Mouse (Mus musculus) heart, embryonic 16.5 days (tissue): ENCODE measurements around the gene Pcnx. TPM values are rescaled to one million over a fixed set of nuclear protein-coding genes. Genes with fewer than 3 reads are reported as not detected.

Experiments used
- ATAC-seq: fragments of 200-750 bp; cut with Nextera tagmentation; replicated peaks from 2 replicates; pipeline ENCODE4 v1.8.0; 2017; ENCODE audit warnings: moderate number of reproducible peaks; ENCODE audit not compliant: insufficient read depth, low FRiP score; ENCODE audit errors: extremely low read depth
- H3K27ac ChIP-seq: fragments of 300-500 bp; sonication (generic); 2 replicates; pipeline ENCODE4 v1.5.1; 2014; ENCODE audit warnings: mild to moderate bottlenecking, low read length, control low read depth, moderate library complexity
- H3K27me3 ChIP-seq: fragments of 300-500 bp; sonication (generic); 2 replicates; pipeline ENCODE4 v1.6.1; 2014; ENCODE audit warnings: low read length, mixed read lengths; ENCODE audit not compliant: control insufficient read depth, insufficient read depth
- H3K36me3 ChIP-seq: fragments of 300-500 bp; sonication (generic); 2 replicates; pipeline ENCODE4 v1.6.1; 2014; ENCODE audit not compliant: control insufficient read depth, insufficient read depth
- H3K4me1 ChIP-seq: fragments of 300-500 bp; sonication (generic); 2 replicates; pipeline ENCODE4 v1.6.1; 2014; ENCODE audit warnings: low read length, mixed read lengths; ENCODE audit not compliant: control insufficient read depth, insufficient read depth
- H3K4me2 ChIP-seq: fragments of 300-500 bp; sonication (generic); 2 replicates; pipeline ENCODE4 v1.6.1; 2014; ENCODE audit warnings: low read depth, mild to moderate bottlenecking, control low read depth, low read length
- H3K4me3 ChIP-seq: fragments of 300-500 bp; sonication (generic); 2 replicates; pipeline ENCODE4 v1.5.1; 2014; ENCODE audit warnings: mild to moderate bottlenecking, control low read depth, low read length
- H3K9ac ChIP-seq: fragments of 300-500 bp; sonication (generic); 2 replicates; pipeline ENCODE4 v1.6.1; 2014; ENCODE audit warnings: low read length, control low read depth
- H3K9me3 ChIP-seq: fragments of 300-500 bp; sonication (generic); replicated peaks from 2 replicates; pipeline ENCODE4 v1.6.1; 2016; ENCODE audit warnings: low read length; ENCODE audit not compliant: control insufficient read depth
- WGBS: fragments of 180-500 bp; shearing (Covaris S2); extraction: QIAGEN DNeasy Blood & Tissue Kit; methylation state at CpG from one replicate; pipeline ENCODE4 v1.1.7; 2014; 5-methylcytosine and 5-hydroxymethylcytosine counted together
- polyA plus RNA-seq: library from polyadenylated mRNA; unstranded; fragments of >200 nt; fragmentation: Nextera tagmentation; extraction: Ambion mirVana; gene quantifications from 2 replicates; pipeline ENCODE4 v1.2.1, GENCODE M21; 2015

Gene Pcnx
- polyA plus RNA-seq, 1 experiment from 2014 or later, result 9.3 TPM

DNA sequence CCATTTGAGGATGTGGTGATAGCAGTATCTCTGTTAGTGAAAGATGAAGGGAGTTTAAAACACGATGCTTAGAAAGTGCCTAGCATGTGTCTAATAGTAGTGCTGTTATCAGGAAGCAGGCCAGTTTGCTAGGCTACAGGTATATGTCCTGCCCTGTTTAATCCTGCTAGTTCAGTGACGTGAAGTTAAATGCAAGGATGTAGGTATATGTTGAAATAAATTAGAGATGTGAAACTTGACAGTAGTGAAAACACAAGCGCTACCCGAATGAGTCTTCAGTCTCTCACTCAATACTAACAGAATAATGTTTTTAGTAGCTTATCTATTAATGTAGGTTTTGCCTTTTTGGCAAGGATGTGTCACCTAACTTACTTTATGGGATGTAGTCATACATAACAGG is 62.0 kb downstream of the Pcnx start:
- Histone ChIP-seq H3K4me1 (peaks cover 5% of the 10 kb centered on the region), H3K9ac (no peak overlapping the region), H3K27me3 (no peaks in the 10 kb centered on the region), H3K27ac (no peak overlapping the region), H3K4me2 (no peak overlapping the region), H3K4me3 (no peak overlapping the region), H3K36me3 (peaks cover 20% of the 10 kb centered on the region), H3K9me3 (no peaks in the 10 kb centered on the region)
- 69% methylated on average over 4 of the region's 4 CpGs for WGBS
- no peak for ATAC-seq

- Histone ChIP-seq H3K9me3 (no peaks in the 10 kb centered on the region), H3K36me3 (peaks cover 16% of the 10 kb centered on the region; the same call in 1 of the 2 replicates), H3K27ac (no peak overlapping the region), H3K9ac (no peak overlapping the region), H3K4me1 (peaks cover 8% of the 10 kb centered on the region), H3K4me2 (no peak overlapping the region), H3K27me3 (no peaks in the 10 kb centered on the region), H3K4me3 (no peak overlapping the region)
- peak; percentile 32; the same call in 1 of the 2 replicates for ATAC-seq
- 40% methylated on average over 3 of the region's 3 CpGs for WGBS
These were observed 63.0 kb downstream of the Pcnx start for GRCm38 (mm10) chr12:81922838-81923237.

DNA sequence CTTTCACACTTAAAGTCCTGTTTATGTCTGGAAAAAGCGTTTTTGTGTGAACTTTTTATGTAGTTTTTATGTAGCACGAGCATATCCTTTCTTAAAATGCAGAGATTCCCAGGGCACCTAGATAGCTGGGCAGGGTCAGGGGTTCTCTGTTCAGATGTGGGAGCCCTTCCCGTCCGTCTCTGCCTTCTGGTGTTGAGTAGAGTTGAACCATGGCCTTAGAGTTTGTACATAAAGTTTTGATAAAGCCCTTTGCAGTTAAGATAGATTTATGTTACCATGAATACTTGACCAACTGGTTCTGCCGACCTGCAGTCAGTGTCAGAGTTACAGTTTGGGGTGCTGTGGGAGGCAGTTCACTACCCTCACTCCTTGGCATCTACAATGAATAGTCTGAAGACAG is 67.3 kb downstream of the Pcnx start:
- WGBS, result 79% methylated on average over 5 of the region's 5 CpGs

GRCm38 (mm10) chr12:81927643-81928381 is 68.0 kb downstream of the Pcnx start:
- 67% methylated on average over 19 of the region's 19 CpGs for WGBS
- no peak overlapping the region for H3K9ac ChIP-seq
- no peak overlapping the region for H3K4me2 ChIP-seq
- no peak overlapping the region for H3K27ac ChIP-seq
- no peak overlapping the region for H3K4me3 ChIP-seq
- no peaks in the 10 kb centered on the region for H3K36me3 ChIP-seq
- no peaks in the 10 kb centered on the region for H3K27me3 ChIP-seq
- H3K4me1 ChIP-seq, result peaks cover 8% of the 10 kb centered on the region
- no peak for ATAC-seq
- H3K9me3 ChIP-seq, result no peaks in the 10 kb centered on the region

More for the DNA sequence above, 67.3 kb downstream of the Pcnx start:
- Histone ChIP-seq H3K36me3 (no peaks in the 10 kb centered on the region), H3K27me3 (no peaks in the 10 kb centered on the region), H3K9me3 (no peaks in the 10 kb centered on the region), H3K4me3 (no peak overlapping the region), H3K4me1 (peaks cover 9% of the 10 kb centered on the region), H3K4me2 (no peak overlapping the region), H3K9ac (no peak overlapping the region), H3K27ac (no peak overlapping the region)
- ATAC-seq, result no peak

DNA sequence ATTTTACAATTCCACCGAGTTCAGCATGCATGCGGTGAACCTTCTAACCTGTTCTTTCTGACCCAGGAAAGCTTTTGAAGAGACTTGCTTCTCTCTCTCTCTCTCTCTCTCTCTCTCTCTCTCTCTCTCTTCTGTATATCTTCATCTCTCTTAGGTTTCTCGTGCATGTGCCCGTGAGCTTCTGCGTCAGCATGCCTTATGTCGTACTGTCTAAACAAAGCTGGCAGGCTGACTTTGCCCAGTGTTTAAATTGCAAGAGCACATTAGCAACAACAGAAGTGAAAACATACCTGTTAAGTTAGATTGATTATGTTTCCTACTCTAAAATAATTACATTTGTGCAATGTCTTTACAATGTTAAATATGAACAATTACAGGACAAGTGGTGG is 68.6 kb downstream of the Pcnx start:
- H3K4me3 ChIP-seq, result no peak overlapping the region
- no peaks in the 10 kb centered on the region; the same call in 1 of the 2 replicates for H3K36me3 ChIP-seq
- no peaks in the 10 kb centered on the region for H3K9me3 ChIP-seq
- H3K27me3 ChIP-seq, result no peaks in the 10 kb centered on the region
- ATAC-seq, result no peak
- peaks cover 6% of the 10 kb centered on the region; the same call in 1 of the 2 replicates for H3K4me1 ChIP-seq
- no peak overlapping the region for H3K9ac ChIP-seq
- H3K27ac ChIP-seq, result no peak overlapping the region
- 80% methylated on average over 6 of the region's 6 CpGs for WGBS
- H3K4me2 ChIP-seq, result no peak overlapping the region

- 0 out of 2 replicates have a peak overlapping the region, but pooled peaks have one; percentile 14 for H3K4me2 ChIP-seq
- no peak overlapping the region for H3K9ac ChIP-seq
- H3K27me3 ChIP-seq, result no peaks in the 10 kb centered on the region
- no peaks in the 10 kb centered on the region for H3K9me3 ChIP-seq
- WGBS, result 44% methylated on average over 13 of the region's 13 CpGs
- peaks cover 2% of the 10 kb centered on the region; the same call in 1 of the 2 replicates for H3K36me3 ChIP-seq
- ATAC-seq, result peak; percentile 65; the same call in 1 of the 2 replicates
- no peak overlapping the region for H3K4me3 ChIP-seq
- H3K4me1 ChIP-seq, result peaks cover 8% of the 10 kb centered on the region; the same call in 1 of the 2 replicates
- H3K27ac ChIP-seq, result peak overlapping the region; percentile 41
These were observed 72.2 kb downstream of the Pcnx start for GRCm38 (mm10) chr12:81932015-81932414.

GRCm38 (mm10) chr12:81933430-81933829 is 73.6 kb downstream of the Pcnx start:
- Histone ChIP-seq H3K4me2 (no peak overlapping the region), H3K27ac (no peak overlapping the region), H3K4me3 (no peak overlapping the region), H3K4me1 (peaks cover 6% of the 10 kb centered on the region; the same call in 1 of the 2 replicates), H3K9ac (no peak overlapping the region), H3K9me3 (no peaks in the 10 kb centered on the region), H3K36me3 (peaks cover 2% of the 10 kb centered on the region; the same call in 1 of the 2 replicates), H3K27me3 (no peaks in the 10 kb centered on the region)
- no peak; the same call in 1 of the 2 replicates for ATAC-seq
- 60% methylated on average over 5 of the region's 5 CpGs for WGBS

DNA sequence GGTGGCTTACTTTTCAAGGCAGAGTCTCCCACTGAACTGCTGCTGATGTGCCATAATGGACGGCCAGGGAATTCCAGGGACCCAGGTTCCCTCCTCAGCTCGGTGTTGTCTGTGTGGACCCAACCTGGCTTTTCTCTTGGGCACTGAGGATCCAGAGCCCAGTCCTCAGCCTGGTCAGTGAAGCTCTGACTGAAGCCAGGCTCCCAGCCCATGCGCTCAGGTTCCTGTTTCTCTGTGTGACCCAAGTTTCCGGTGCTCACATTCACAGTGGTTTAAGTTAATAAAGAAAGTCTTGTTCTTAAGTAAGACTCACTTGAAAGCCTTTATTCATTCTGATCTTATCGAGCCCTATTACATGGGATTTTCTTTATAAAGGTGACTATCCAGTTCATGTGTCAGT is 74.7 kb downstream of the Pcnx start:
- no peak for ATAC-seq
- no peaks in the 10 kb centered on the region for H3K9me3 ChIP-seq
- H3K4me1 ChIP-seq, result peaks cover 6% of the 10 kb centered on the region; the same call in 1 of the 2 replicates
- H3K27me3 ChIP-seq, result no peaks in the 10 kb centered on the region
- H3K4me3 ChIP-seq, result no peak overlapping the region
- H3K36me3 ChIP-seq, result peaks cover 2% of the 10 kb centered on the region; the same call in 1 of the 2 replicates
- no peak overlapping the region for H3K4me2 ChIP-seq
- WGBS, result 82% methylated on average over 5 of the region's 5 CpGs
- H3K27ac ChIP-seq, result no peak overlapping the region
- no peak overlapping the region for H3K9ac ChIP-seq

GRCm38 (mm10) chr12:81936066-81936465 is 76.2 kb downstream of the Pcnx start:
- Histone ChIP-seq H3K4me3 (no peak overlapping the region), H3K36me3 (peaks cover 3% of the 10 kb centered on the region; the same call in 1 of the 2 replicates), H3K9ac (no peak overlapping the region), H3K4me2 (no peak overlapping the region), H3K4me1 (peaks cover 6% of the 10 kb centered on the region; the same call in 1 of the 2 replicates), H3K27ac (no peak overlapping the region), H3K27me3 (no peaks in the 10 kb centered on the region), H3K9me3 (no peaks in the 10 kb centered on the region)
- 64% methylated on average over 4 of the region's 4 CpGs for WGBS
- no peak for ATAC-seq
